Mouse (Mus musculus): ENCODE measurements around the gene 1700016D06Rik. TPM values are rescaled to one million over a fixed set of nuclear protein-coding genes. Genes with fewer than 3 reads are reported as not detected.

The 1700016D06Rik gene
- polyA plus RNA-seq, 1 experiment from 2014 or later: 0.22 TPM

DNA sequence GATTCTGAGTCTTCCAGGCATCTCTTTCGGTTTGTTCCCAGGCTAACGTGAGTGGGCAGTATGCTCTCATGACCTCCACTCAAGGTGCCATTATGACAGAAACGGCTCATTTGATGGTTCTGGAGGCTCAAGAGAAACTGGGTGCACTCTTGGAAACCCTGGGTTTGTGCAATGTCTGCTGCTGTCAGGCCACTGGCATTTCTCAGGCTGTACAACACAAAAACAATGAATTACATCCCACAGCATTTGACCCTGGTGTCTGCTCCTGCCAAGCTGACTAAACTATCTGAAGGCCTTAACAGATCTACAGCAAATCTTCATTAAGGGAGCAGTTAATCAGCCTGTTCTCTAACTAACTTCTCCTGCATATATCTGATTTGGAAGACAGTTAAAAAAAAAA, 81.8 kb downstream of the 1700016D06Rik start:
- H3K27me3 ChIP-seq (ENCODE audit: insufficient read depth, poor library complexity, severe bottlenecking): no peaks in the 10 kb centered on the region
- no peaks in the 10 kb centered on the region for H3K9me3 ChIP-seq
- no peak overlapping the region for H3K27ac ChIP-seq
- DNase-seq (ENCODE audit: low spot score): no peak
- H3K4me3 ChIP-seq: no peak overlapping the region
- 96% methylated on average over 3 of the region's 3 CpGs for WGBS
- peaks cover 98% of the 10 kb centered on the region for H3K36me3 ChIP-seq
- no peaks in the 10 kb centered on the region for H3K4me1 ChIP-seq (replicated peaks)

DNA sequence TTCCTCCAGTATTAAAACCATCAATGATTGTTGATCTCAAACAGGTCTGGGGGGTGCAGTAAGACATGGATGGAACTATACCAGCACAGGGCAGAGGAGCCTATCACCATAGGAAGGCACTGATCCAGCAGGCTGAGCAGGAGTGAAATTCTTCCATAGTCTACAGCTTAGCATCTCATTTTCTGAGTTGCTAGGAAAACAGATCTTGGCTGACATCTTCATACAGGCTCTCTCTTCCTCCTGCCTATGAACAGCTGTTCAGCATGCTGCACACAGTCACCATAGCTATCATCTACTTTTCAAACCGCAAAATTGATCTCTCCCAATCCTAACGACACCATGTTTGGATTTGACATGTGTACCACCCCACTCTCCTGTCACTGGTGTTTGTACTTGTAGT, 82.8 kb downstream of the 1700016D06Rik start:
- Histone ChIP-seq H3K4me3 (no peak overlapping the region), H3K27ac (no peak overlapping the region)
- WGBS: 93% methylated on average over 2 of the region's 2 CpGs

DNA sequence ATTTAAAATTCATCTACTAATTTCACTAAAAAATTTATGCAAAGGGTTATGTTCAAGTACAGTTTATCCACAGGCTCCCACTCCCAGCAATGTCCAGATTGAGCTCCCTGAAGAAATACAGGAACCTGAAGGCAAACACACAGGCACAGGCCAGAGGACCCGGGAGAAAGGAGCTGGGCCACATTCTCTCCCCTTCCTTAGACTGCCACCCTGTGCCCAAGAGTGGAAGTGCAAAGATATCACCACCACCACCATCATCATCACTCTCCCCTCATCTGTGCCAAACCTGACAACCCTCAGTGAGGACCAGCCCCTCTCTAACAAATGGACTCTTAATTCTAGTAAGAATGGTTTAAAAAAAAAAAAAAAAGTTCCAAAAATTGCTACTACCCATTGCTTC, 84.6 kb downstream of the 1700016D06Rik start:
- no peaks in the 10 kb centered on the region for H3K27me3 ChIP-seq (ENCODE audit: insufficient read depth, poor library complexity, severe bottlenecking)
- no peaks in the 10 kb centered on the region for H3K4me1 ChIP-seq (replicated peaks)
- H3K4me3 ChIP-seq: no peak overlapping the region
- peak; percentile 44 for DNase-seq (ENCODE audit: low spot score)
- WGBS: 13% methylated on average over 1 of the region's 1 CpGs
- peaks cover 100% of the 10 kb centered on the region for H3K36me3 ChIP-seq
- H3K9me3 ChIP-seq: no peaks in the 10 kb centered on the region
- no peak overlapping the region for H3K27ac ChIP-seq

More for the DNA sequence above, 82.8 kb downstream of the 1700016D06Rik start:
- DNase-seq (ENCODE audit: low spot score): no peak
- H3K36me3 ChIP-seq: peaks cover 100% of the 10 kb centered on the region
- no peaks in the 10 kb centered on the region for H3K9me3 ChIP-seq
- H3K27me3 ChIP-seq (ENCODE audit: insufficient read depth, poor library complexity, severe bottlenecking): no peaks in the 10 kb centered on the region
- H3K4me1 ChIP-seq (replicated peaks): no peaks in the 10 kb centered on the region

DNA sequence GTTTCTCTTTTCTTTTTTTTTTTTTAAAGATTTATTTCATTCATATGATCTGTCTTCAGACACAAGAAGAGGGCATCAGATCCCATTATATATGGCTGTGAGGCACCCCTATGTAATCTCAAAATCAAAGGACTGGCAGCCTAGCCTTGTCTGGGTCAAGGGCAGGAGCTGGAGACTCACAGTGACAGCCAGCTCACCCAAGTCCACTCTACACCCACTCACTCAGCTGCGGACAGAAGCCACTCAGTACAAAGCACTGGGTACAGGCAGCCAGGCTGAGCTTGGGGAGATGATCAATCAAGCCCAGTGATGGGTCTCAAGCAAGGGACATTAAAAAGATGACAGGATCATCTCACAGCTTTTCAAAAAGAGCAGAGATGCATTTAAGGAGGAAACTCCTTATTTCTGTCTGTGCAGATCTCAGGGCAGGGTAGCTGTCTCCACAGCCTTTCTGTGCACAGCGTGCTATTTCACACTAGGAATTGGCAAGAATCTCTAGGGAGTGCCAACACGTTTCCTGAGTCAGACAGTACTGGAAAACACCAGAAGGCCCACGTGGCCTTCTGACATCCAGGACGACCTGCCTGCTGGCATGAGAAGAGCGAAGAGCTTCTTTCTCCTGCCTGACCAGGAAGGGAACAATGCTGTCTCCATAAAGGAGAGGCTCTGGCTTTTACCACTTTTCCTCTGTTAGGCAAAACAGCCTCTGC, 86.6 kb downstream of the 1700016D06Rik start:
- DNase-seq (ENCODE audit: low spot score): no peak
- Histone ChIP-seq H3K9me3 (no peaks in the 10 kb centered on the region; the same call in 1 of the 2 replicates), H3K4me3 (no peak overlapping the region), H3K27ac (no peak overlapping the region), H3K36me3 (peaks cover 100% of the 10 kb centered on the region), H3K4me1 (replicated peaks) (no peaks in the 10 kb centered on the region), H3K27me3 (ENCODE audit: insufficient read depth, poor library complexity, severe bottlenecking) (no peaks in the 10 kb centered on the region)
- WGBS: 86% methylated on average over 6 of the region's 6 CpGs

DNA sequence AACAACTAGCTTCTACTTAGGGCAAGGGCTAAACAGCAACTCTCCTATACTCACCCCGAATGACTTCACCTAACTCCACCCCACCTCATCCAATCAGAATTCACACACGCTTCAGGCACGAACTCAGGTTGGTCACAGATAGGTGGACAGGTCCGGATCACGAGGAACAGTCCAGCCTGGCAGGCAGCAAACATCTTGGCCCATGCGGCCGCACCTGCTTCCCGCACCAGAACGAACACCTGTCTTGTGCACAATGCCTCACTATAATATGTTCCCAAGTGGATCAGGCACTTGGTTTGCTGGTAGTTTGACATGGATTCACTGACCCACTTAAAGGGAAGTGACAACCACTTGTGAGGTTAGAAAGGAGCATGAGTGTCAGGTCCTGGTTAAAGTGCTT, 92.0 kb downstream of the 1700016D06Rik start:
- H3K9me3 ChIP-seq: peaks cover 5% of the 10 kb centered on the region
- H3K4me1 ChIP-seq (replicated peaks): no peaks in the 10 kb centered on the region
- no peaks in the 10 kb centered on the region for H3K27me3 ChIP-seq (ENCODE audit: insufficient read depth, poor library complexity, severe bottlenecking)
- H3K27ac ChIP-seq: no peak overlapping the region
- DNase-seq (ENCODE audit: low spot score): no peak
- H3K4me3 ChIP-seq: no peak overlapping the region
- 96% methylated on average over 9 of the region's 9 CpGs for WGBS
- H3K36me3 ChIP-seq: peaks cover 92% of the 10 kb centered on the region

Other genes with a start within 250 kb of the 1700016D06Rik start
- 1.0 and 1.9 TPM in 2 replicates for gene Rab20, start 222.4 kb downstream of the 1700016D06Rik start, polyA plus RNA-seq (2016; fragmentation: Nextera tagmentation; extraction: Ambion mirVana)
- gene Naxd, start 203.6 kb downstream of the 1700016D06Rik start, polyA plus RNA-seq (2016; fragmentation: Nextera tagmentation; extraction: Ambion mirVana): 110 and 127 TPM in 2 replicates
- 18.9 and 19.5 TPM in 2 replicates for gene Cars2, start 150.3 kb downstream of the 1700016D06Rik start, polyA plus RNA-seq (2016; fragmentation: Nextera tagmentation; extraction: Ambion mirVana)
- gene Ing1, start 145.5 kb downstream of the 1700016D06Rik start, polyA plus RNA-seq (2016; fragmentation: Nextera tagmentation; extraction: Ambion mirVana): 31.0 and 31.3 TPM in 2 replicates
- 92.6 and 108 TPM in 2 replicates for gene Ankrd10, start 65.3 kb downstream of the 1700016D06Rik start, polyA plus RNA-seq (2016; fragmentation: Nextera tagmentation; extraction: Ambion mirVana)
- 50.5 and 55.4 TPM in 2 replicates for gene Arhgef7, start 26.7 kb upstream of the 1700016D06Rik start, polyA plus RNA-seq (2016; fragmentation: Nextera tagmentation; extraction: Ambion mirVana)
- gene Tex29, start 139.4 kb upstream of the 1700016D06Rik start, polyA plus RNA-seq (2016; fragmentation: Nextera tagmentation; extraction: Ambion mirVana): 0.27 TPM in 1 of 2 replicates, not detected in the other

Measured in hindbrain, embryonic 10.5 days (tissue).